17 mouse cellular contexts compared by ENCODE assay signal in genomic region chr12:111067816-111068215, GRCm38 (mm10). TPM values are rescaled to one million over a fixed set of nuclear protein-coding genes. Genes with fewer than 3 reads are reported as not detected.
DNase-seq lines count a peak whose midpoint lies in the region.
"Had no signal": no experiment of that assay in that cellular context is flagged by ENCODE, and none has a peak within 500 bp of the region (broad histone marks: within the 10 kb centered on the region; RNA-seq: fewer than 3 reads in every experiment).

No protein-coding gene starts in this region.

- DNase-seq in adrenal gland, adult 2 months, result peak; percentile 74
- DNase-seq in adrenal gland, adult 18-20 months (ENCODE audit: low spot score in 2 of 2), result no peak
- peak; percentile 49 for DNase-seq in 416B (ENCODE audit: low read depth)
- peak; percentile 58 for DNase-seq in adrenal gland, postnatal 10 days
- peak; percentile 65 to 69 for DNase-seq in adrenal gland, postnatal 36 days
- no peak for DNase-seq in urinary bladder, postnatal 10 days (ENCODE audit: low spot score)
- no peak for DNase-seq in kidney, adult 11 months
- DNase-seq: cerebellum, adult 11 months; cerebellum, adult 2 months; cerebellum, adult 9-11 months; cerebellum, postnatal 25 days; forebrain, postnatal 0 days; gastrocnemius, postnatal 10 days; heart, adult 11 months; heart, postnatal 36 days; kidney, adult 18-20 months; kidney, adult 9 months had no signal

RNA-seq across cellular contexts. Expression of gene Rcor1, which starts 28.7 kb away (rescaled TPM):
- 10 to 100 TPM; 35.7 to 63.8 TPM for total RNA-seq in adrenal gland, adult 2 months (2021)
- polyA plus RNA-seq in adrenal gland, adult 2 months (2012; rRNA removed), result 5.3 and 8.0 TPM in 2 replicates
- 10 to 100 TPM; 53.5 to 58.5 TPM for total RNA-seq in adrenal gland, adult 18-20 months (2021)
- 10 to 100 TPM; 38.5 to 39.2 TPM for total RNA-seq in adrenal gland, postnatal 10 days (2021)
- total RNA-seq in adrenal gland, postnatal 36 days (2021), result 10 to 100 TPM; 44.1 to 67.8 TPM

Comparison
In these comparisons a context has a peak if more than half of its experiments do, and no peak if none do; other contexts are left out.
1. DNase-seq: peak in adrenal gland, adult 2 months (single experiment), 416B (single experiment), adrenal gland, postnatal 10 days (single experiment) and adrenal gland, postnatal 36 days (2 of 2); none in adrenal gland, adult 18-20 months (0 of 2), urinary bladder, postnatal 10 days (single experiment) and kidney, adult 11 months (single experiment).